Mouse (Mus musculus): ENCODE measurements around the gene Gab2. TPM values are rescaled to one million over a fixed set of nuclear protein-coding genes. Genes with fewer than 3 reads are reported as not detected.

The Gab2 gene
- polyA plus RNA-seq, 1 experiment, result 9.6 TPM

GRCm38 (mm10) chr7:97078685-97079084 is 2.7 kb upstream of the Gab2 start:
- Histone ChIP-seq H3K27me3 (ENCODE audit: control insufficient read depth, insufficient read depth, insufficient read length) (no peaks in the 10 kb centered on the region), H3ac (ENCODE audit: control insufficient read depth, insufficient read length) (no peak overlapping the region), H3K4me2 (ENCODE audit: low read depth) (peak overlapping the region; percentile 71), H3K36me3 (ENCODE audit: control insufficient read depth, insufficient read depth) (no peaks in the 10 kb centered on the region), H3K79me2 (ENCODE audit: control insufficient read depth, insufficient read depth) (peaks cover 3% of the 10 kb centered on the region), H3K4me3 (no peak overlapping the region)
- TF ChIP-seq MYOD1 (IDR thresholded peaks at IDR 0.05; ENCODE audit: control insufficient read depth in 1 of 3, insufficient read length in 2 of 3, low read depth in 2 of 3), result peak in 2 of 3 experiments; percentile 69 to 74
- TF ChIP-seq USF1 (IDR thresholded peaks at IDR 0.05; ENCODE audit: low read depth), result no peak
- TF ChIP-seq MYOG (IDR thresholded peaks at IDR 0.05; ENCODE audit: control insufficient read depth in 1 of 3, insufficient read depth in 1 of 3, insufficient read length in 2 of 3, low read depth in 2 of 3), result peak in 1 of 3 experiments; percentile 85

DNA sequence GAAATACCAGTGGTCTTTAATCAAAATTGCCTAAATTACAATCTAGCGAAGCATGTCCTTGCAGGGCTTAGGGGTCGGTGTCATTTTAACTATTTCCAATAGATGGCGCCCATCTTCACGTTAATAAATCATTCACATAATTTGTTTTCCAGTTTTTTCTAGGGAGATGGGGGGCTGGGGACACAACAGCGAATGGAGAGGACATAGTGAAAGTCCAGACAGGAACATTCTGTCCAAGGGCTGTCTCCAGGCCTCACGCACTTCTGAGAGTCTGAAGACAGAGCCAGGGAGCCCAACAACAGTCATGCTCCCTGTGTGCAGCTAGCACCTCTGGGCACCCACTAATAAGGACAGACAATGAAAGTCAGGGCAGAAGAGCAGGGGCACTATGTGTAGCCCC is 2.2 kb upstream of the Gab2 start:
- Histone ChIP-seq H3K4me3 (no peak overlapping the region), H3K79me2 (ENCODE audit: control insufficient read depth, insufficient read depth) (peaks cover 3% of the 10 kb centered on the region), H3K27me3 (ENCODE audit: control insufficient read depth, insufficient read depth, insufficient read length) (no peaks in the 10 kb centered on the region), H3K4me2 (ENCODE audit: low read depth) (peak overlapping the region; percentile 71), H3K36me3 (ENCODE audit: control insufficient read depth, insufficient read depth) (no peaks in the 10 kb centered on the region), H3ac (ENCODE audit: control insufficient read depth, insufficient read length) (no peak overlapping the region)
- TF ChIP-seq POLR2AphosphoS2 (IDR thresholded peaks at IDR 0.05; ENCODE audit: insufficient read length, low read depth), result peak; percentile 28
- TF ChIP-seq USF1 (IDR thresholded peaks at IDR 0.05; ENCODE audit: low read depth), result no peak

DNA sequence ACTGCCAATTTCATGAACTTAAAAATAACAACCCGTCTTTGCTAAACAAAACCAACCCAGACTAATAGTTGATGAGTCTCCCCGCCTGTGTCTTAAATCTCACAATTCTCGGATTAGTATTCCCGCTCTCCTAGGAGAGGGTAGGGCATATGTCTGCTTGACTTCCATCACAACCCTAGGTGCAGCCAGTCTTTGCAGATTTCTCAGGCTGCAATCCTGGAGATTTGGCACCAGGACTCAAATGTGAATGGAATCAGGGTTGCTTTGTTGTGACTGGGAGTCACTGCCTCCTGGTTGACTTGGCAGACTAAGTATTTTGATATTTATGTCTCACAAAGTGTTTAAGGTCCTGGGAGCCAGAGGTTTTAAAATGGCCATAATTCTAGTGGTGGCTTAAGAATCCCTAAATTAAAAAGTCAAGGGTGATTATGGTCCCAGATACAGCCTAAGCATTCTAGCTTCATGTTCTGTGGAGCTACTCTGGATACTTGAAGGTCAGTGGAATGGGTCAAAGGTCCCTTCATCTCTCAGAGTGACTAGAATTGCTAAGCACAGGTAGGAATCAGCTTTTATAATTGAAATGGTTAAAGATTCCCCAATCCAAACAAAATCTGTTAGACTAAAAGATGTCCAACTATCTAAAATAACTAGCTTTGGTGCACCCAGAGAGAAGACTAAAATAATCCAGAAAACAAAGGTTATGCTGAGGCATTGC is 1.6 kb upstream of the Gab2 start:
- Histone ChIP-seq H3K4me2 (ENCODE audit: low read depth) (peak overlapping the region; percentile 71), H3K36me3 (ENCODE audit: control insufficient read depth, insufficient read depth) (no peaks in the 10 kb centered on the region)

DNA sequence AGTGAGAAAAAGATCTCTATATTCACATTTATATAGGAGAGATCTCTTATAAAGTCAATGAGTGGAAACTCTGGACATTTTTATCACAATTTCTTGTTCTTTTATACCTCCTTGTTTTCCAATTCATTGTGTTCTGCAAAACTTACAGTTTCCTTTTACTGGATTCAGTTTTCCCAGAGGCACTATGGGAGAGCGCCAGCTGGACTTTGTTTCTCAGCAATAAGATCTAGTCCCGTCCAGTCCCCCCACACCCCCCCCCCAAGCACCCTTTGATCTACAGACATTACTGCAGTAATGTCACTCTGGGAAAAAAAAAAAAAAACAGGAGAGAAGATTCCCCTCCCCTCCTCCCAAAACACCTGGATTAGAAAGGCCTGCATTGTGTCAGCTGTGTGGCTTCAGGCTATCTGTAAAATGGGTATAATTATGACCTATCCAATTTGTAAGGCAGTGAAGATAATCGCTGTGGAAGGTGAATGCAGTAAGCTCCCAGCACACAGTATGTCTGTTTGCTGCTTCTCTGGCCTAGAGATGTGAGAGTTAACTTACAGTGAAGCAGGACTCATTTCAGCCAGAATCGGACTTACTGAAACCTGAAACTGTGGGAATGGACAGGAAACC is 655 bp upstream of the Gab2 start:
- Histone ChIP-seq H3K36me3 (ENCODE audit: control insufficient read depth, insufficient read depth) (no peaks in the 10 kb centered on the region), H3K27me3 (ENCODE audit: control insufficient read depth, insufficient read depth, insufficient read length) (no peaks in the 10 kb centered on the region), H3K4me2 (ENCODE audit: low read depth) (peak overlapping the region; percentile 71), H3K4me3 (peak overlapping the region; percentile 58), H3K79me2 (ENCODE audit: control insufficient read depth, insufficient read depth) (peaks cover 7% of the 10 kb centered on the region), H3ac (ENCODE audit: control insufficient read depth, insufficient read length) (peak overlapping the region; percentile 90)
- TF ChIP-seq TCF12 (IDR thresholded peaks at IDR 0.05; ENCODE audit: insufficient read depth, poor library complexity, severe bottlenecking), result no peak

More for the DNA sequence above, 1.6 kb upstream of the Gab2 start:
- H3K4me3 ChIP-seq, result no peak overlapping the region
- H3ac ChIP-seq (ENCODE audit: control insufficient read depth, insufficient read length), result no peak overlapping the region
- H3K27me3 ChIP-seq (ENCODE audit: control insufficient read depth, insufficient read depth, insufficient read length), result no peaks in the 10 kb centered on the region
- TF ChIP-seq TCF12 (IDR thresholded peaks at IDR 0.05; ENCODE audit: insufficient read depth, poor library complexity, severe bottlenecking) (no peak), MAX (IDR thresholded peaks at IDR 0.05; ENCODE audit: low read depth) (no peak), POLR2AphosphoS2 (IDR thresholded peaks at IDR 0.05; ENCODE audit: insufficient read length, low read depth) (no peak), CEBPB (IDR thresholded peaks at IDR 0.05; ENCODE audit: insufficient read depth, poor library complexity, severe bottlenecking) (no peak), POLR2A (IDR thresholded peaks at IDR 0.05; ENCODE audit: insufficient read length, low read depth) (no peak), E2F4 (IDR thresholded peaks at IDR 0.05; ENCODE audit: insufficient read depth) (no peak), MYOD1 (IDR thresholded peaks at IDR 0.05; ENCODE audit: control insufficient read depth in 1 of 3, insufficient read length in 2 of 3, low read depth in 2 of 3) (no peak), SRF (IDR thresholded peaks at IDR 0.05; ENCODE audit: control insufficient read depth, insufficient read length, low read depth) (no peak), TCF3 (IDR thresholded peaks at IDR 0.05; ENCODE audit: insufficient read length, low read depth) (no peak), USF1 (IDR thresholded peaks at IDR 0.05; ENCODE audit: low read depth) (no peak), MYOG (IDR thresholded peaks at IDR 0.05; ENCODE audit: control insufficient read depth in 1 of 3, insufficient read depth in 1 of 3, insufficient read length in 2 of 3, low read depth in 2 of 3) (no peak), REST (IDR thresholded peaks at IDR 0.05; ENCODE audit: insufficient read depth, insufficient read length) (no peak)
- peaks cover 3% of the 10 kb centered on the region for H3K79me2 ChIP-seq (ENCODE audit: control insufficient read depth, insufficient read depth)

- H3K79me2 ChIP-seq (ENCODE audit: control insufficient read depth, insufficient read depth), result peaks cover 9% of the 10 kb centered on the region
- no peaks in the 10 kb centered on the region for H3K27me3 ChIP-seq (ENCODE audit: control insufficient read depth, insufficient read depth, insufficient read length)
- no peaks in the 10 kb centered on the region for H3K36me3 ChIP-seq (ENCODE audit: control insufficient read depth, insufficient read depth)
- peak overlapping the region; percentile 90 for H3ac ChIP-seq (ENCODE audit: control insufficient read depth, insufficient read length)
- H3K4me3 ChIP-seq, result peak overlapping the region; percentile 58
- TF ChIP-seq MYOD1 (IDR thresholded peaks at IDR 0.05; ENCODE audit: control insufficient read depth in 1 of 3, insufficient read length in 2 of 3, low read depth in 2 of 3) (peak in 1 of 3 experiments; percentile 42), USF1 (IDR thresholded peaks at IDR 0.05; ENCODE audit: low read depth) (no peak), MAX (IDR thresholded peaks at IDR 0.05; ENCODE audit: low read depth) (no peak), MYOG (IDR thresholded peaks at IDR 0.05; ENCODE audit: control insufficient read depth in 1 of 3, insufficient read depth in 1 of 3, insufficient read length in 2 of 3, low read depth in 2 of 3) (peak in 1 of 3 experiments; percentile 19)
- peak overlapping the region; percentile 67 for H3K4me2 ChIP-seq (ENCODE audit: low read depth)
Measured at GRCm38 (mm10) chr7:97081959-97082218, 503 bp downstream of the Gab2 start.

Data from myocyte (in vitro differentiated cells).